Mouse (Mus musculus) liver, embryonic 11.5 days (tissue): Measurements from ENCODE around the gene Sergef. TPM values are rescaled to one million over a fixed set of nuclear protein-coding genes. Genes with fewer than 3 reads are reported as not detected.

Experiments
- ATAC-seq: fragments of 200-750 bp; cut with Nextera tagmentation; replicated peaks from 2 replicates; pipeline ENCODE4 v1.8.0; 2017; ENCODE audit warnings: moderate number of reproducible peaks, mild to moderate bottlenecking, moderate TSS enrichment, moderate library complexity; ENCODE audit not compliant: low FRiP score
- DNase-seq: peaks from one replicate; pipeline ENCODE4 v3.0.0-alpha.2; 2017; ENCODE audit warnings: low spot score
- H3K27ac ChIP-seq: fragments of 300-500 bp; sonication (generic); 2 replicates; pipeline ENCODE4 v1.5.1; 2014; ENCODE audit warnings: mild to moderate bottlenecking, low read depth, low read length, control low read depth
- H3K27me3 ChIP-seq: fragments of 300-500 bp; sonication (generic); replicated peaks from 2 replicates; pipeline ENCODE4 v1.6.1; 2014; ENCODE audit warnings: low read length, mixed read lengths; ENCODE audit not compliant: control insufficient read depth, insufficient read depth
- H3K36me3 ChIP-seq: fragments of 300-500 bp; sonication (generic); 2 replicates; pipeline ENCODE4 v1.6.1; 2014; ENCODE audit warnings: mild to moderate bottlenecking, low read length, moderate library complexity, mixed read lengths; ENCODE audit not compliant: control insufficient read depth, insufficient read depth
- H3K4me1 ChIP-seq: fragments of 300-500 bp; sonication (generic); replicated peaks from 2 replicates; pipeline ENCODE4 v1.6.1; 2014; ENCODE audit warnings: low read length, mixed read lengths; ENCODE audit not compliant: control insufficient read depth, insufficient read depth
- H3K4me2 ChIP-seq: fragments of 300-500 bp; sonication (generic); 2 replicates; pipeline ENCODE4 v1.6.1; 2014; ENCODE audit warnings: mild to moderate bottlenecking, control low read depth, moderate library complexity
- H3K4me3 ChIP-seq: fragments of 300-500 bp; sonication (generic); 2 replicates; pipeline ENCODE4 v1.5.1; 2014; ENCODE audit warnings: low read depth, low read length, control low read depth
- H3K9ac ChIP-seq: fragments of 300-500 bp; sonication (generic); 2 replicates; pipeline ENCODE4 v1.6.1; 2014; ENCODE audit warnings: low read depth, low read length, control low read depth
- H3K9me3 ChIP-seq: fragments of 300-500 bp; sonication (generic); 2 replicates; pipeline ENCODE4 v1.6.1; 2016; ENCODE audit warnings: low read length, inconsistent platforms, mixed read lengths; ENCODE audit not compliant: control insufficient read depth
- WGBS: fragments of 180-500 bp; shearing (Covaris S2); extraction: QIAGEN DNeasy Blood & Tissue Kit; methylation state at CpG from one replicate; pipeline ENCODE4 v1.1.7; 2014; 5-methylcytosine and 5-hydroxymethylcytosine counted together
- polyA plus RNA-seq: library from polyadenylated mRNA; unstranded; fragments of >200 nt; fragmentation: Nextera tagmentation; extraction: Ambion mirVana; gene quantifications from 2 replicates; pipeline ENCODE4 v1.2.1, GENCODE M21; 2014

Gene Sergef
- polyA plus RNA-seq, 1 experiment from 2014 or later: 13.2 TPM

DNA sequence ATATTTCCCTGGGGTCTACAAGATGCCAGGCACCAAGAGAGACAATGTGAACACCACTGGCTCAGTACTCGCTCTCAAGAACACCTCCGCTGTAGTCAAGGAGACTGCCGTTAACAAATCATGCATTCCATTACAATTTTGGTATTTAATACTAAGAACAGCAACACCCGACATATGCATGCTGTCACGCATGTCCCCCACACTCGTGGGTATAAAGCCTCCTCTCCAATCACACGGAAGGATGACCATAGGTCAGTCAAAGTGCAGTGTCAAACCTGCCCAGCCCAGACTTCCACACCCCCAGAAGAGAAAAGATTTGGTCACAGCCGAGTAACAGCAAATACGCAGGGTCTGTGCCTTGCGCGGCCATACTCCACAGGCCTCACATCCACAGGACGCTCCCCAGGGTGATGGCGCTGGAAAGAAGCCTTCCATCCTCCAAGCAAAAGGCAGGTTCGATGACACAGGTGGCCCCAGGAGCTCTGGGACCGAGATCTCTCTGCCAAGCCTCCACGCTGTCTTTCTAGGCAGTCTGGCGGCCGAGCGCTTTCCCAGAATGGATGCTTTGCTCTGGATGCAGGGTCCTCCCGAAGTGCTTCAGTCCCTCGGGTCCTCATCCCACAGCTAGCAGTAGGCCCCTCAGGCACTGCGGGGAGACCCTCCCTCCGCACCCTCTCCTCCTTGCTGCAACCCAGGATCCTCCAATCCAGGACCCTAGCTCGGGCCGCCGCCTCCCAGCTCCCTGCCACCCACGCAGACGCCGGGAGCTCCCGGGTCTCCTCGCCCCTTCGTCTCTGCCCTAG, 517 bp downstream of the Sergef start:
- 15% methylated on average over 32 of the region's 32 CpGs for WGBS
- H3K4me3 ChIP-seq: peak overlapping the region; percentile 68
- H3K27ac ChIP-seq: 0 out of 2 replicates have a peak overlapping the region, but pooled peaks have one; percentile 2
- DNase-seq: peak; percentile 33
- H3K36me3 ChIP-seq: no peaks in the 10 kb centered on the region
- 0 out of 2 replicates have a peak, but pooled peaks cover 4% of the 10 kb centered on the region for H3K4me1 ChIP-seq
- peak overlapping the region; percentile 72 for H3K9ac ChIP-seq
- H3K9me3 ChIP-seq: no peaks in the 10 kb centered on the region
- peaks cover 2% of the 10 kb centered on the region; the same call in 1 of the 2 replicates for H3K27me3 ChIP-seq
- peak; percentile 11; the same call in 1 of the 2 replicates for ATAC-seq
- peak overlapping the region; percentile 85 for H3K4me2 ChIP-seq

DNA sequence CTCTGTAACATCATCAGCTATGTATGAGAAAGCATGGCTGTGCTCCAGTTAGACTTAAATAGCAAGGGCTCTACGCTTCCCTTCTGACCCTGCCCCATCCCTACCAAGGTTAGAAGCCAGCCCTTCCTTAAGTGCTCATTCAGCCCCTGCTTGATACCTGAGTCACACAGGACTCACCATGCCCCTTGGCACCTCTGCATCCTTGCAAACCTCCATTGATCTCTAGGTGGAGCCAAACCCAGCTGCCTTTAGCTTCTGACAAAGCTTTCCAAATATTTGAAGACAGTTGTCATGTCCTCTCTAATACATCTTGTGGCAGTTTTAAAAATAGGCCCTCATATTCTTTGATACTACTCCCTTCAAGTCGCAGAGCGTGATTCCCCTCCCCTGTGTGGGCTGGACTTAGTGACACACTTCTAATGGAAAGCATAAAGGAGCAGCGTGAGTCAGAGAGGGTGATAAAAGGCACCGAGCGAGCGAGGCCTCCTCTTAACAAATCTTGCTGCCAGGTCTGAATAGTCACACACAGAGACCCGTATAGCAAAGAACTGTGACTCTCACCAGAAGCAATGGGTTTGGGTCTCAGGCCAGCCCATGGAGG, 11.1 kb downstream of the Sergef start:
- Histone ChIP-seq H3K4me3 (no peak overlapping the region), H3K9ac (no peak overlapping the region), H3K27me3 (no peaks in the 10 kb centered on the region), H3K9me3 (no peaks in the 10 kb centered on the region), H3K36me3 (no peaks in the 10 kb centered on the region), H3K27ac (no peak overlapping the region), H3K4me2 (no peak overlapping the region), H3K4me1 (no peaks in the 10 kb centered on the region)
- DNase-seq (no peak), ATAC-seq (no peak)
- 86% methylated on average over 8 of the region's 8 CpGs for WGBS

DNA sequence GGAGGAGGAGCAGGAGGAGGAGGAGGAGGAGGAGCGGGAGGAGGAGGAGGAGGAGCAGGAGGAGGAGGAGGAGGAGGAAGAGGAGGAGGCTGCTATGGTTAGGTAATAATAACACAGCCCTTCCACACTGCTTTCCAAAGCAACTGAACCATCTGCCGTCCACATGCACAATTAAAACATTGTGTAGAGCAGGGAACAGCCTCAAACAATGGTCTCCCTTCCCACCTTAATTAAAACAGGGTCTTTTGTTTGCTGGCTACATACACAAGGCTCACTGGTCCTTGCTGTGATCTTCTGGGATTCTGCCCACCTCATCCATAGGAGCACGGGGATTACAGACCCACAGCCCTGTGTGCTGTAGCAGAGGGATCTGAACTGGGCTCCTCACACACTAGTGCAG, 15.6 kb downstream of the Sergef start:
- H3K27me3 ChIP-seq: no peaks in the 10 kb centered on the region
- no peak overlapping the region for H3K27ac ChIP-seq
- ATAC-seq: no peak
- no peaks in the 10 kb centered on the region for H3K9me3 ChIP-seq
- H3K4me3 ChIP-seq: no peak overlapping the region
- DNase-seq: no peak
- 91% methylated on average over 2 of the region's 3 CpGs for WGBS
- no peak overlapping the region for H3K9ac ChIP-seq
- no peak overlapping the region for H3K4me2 ChIP-seq
- H3K36me3 ChIP-seq: 0 out of 2 replicates have a peak, but pooled peaks cover 2% of the 10 kb centered on the region
- no peaks in the 10 kb centered on the region for H3K4me1 ChIP-seq

DNA sequence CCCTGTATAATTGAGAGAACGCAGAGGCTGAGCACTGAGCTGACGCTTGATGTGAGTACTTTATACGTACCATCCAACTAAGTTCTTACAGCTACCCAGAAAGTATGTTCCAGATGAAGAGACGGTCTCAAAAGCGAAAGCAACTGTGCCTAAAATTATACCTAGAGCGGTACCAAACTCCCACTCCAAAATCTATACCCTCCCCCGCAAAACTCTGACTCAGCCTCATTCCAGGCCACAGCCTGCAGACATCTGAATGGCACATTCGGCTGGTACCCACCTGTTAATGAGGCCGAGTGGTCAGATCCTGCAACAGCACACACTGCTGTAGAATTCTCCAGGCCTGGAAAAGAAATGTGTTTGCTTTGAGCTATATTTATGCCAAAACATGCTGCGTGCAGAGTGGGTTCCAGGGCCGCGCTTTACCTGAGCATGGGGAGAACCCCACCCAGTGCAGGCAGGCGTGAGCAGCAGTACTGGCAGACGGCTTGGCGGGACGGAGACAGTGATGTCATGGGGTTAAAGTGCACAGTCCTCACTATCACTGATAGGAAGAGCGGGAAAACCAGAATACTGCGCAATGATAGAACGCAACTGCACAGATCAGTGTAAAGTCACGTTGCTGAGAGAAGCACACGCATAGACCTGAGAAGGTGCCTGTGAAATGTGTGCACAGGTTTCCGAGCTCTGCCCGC, 21.0 kb downstream of the Sergef start:
- DNase-seq (no peak), ATAC-seq (no peak)
- no peaks in the 10 kb centered on the region for H3K27me3 ChIP-seq
- H3K4me3 ChIP-seq: no peak overlapping the region
- no peak overlapping the region for H3K4me2 ChIP-seq
- no peak overlapping the region for H3K27ac ChIP-seq
- H3K36me3 ChIP-seq: peaks cover 4% of the 10 kb centered on the region; the same call in 1 of the 2 replicates
- H3K9ac ChIP-seq: no peak overlapping the region
- no peaks in the 10 kb centered on the region for H3K4me1 ChIP-seq
- no peaks in the 10 kb centered on the region for H3K9me3 ChIP-seq
- WGBS: 89% methylated on average over 23 of the region's 23 CpGs

DNA sequence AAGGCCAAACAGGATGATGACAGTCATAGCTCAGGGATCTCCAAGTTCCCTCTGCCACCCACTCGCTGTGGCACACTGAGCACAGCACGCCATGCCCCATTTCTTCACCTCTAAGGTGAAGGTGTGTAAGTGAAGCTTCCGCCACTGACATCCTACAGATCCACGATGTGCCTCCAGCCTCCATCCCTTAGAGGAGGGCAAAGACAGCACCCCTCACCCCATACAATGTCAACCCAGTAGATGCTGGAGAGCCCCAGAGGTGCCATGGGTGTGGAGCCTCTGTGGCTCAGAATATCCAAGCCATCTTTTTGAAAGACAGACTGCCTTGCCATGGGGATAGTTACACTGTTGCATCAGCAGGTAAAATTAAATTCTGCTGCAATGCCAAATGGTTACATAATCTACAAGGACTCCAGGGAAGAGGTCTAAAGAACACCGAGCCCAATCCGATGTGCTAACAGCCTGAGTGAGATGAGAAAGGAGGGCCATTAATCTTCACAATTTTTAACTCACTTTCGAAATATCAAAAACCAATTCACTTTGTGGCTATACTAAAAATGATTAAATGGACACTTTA, 23.1 kb downstream of the Sergef start:
- 87% methylated on average over 7 of the region's 7 CpGs for WGBS
- H3K9me3 ChIP-seq: no peaks in the 10 kb centered on the region
- H3K27ac ChIP-seq: no peak overlapping the region
- no peak overlapping the region for H3K9ac ChIP-seq
- H3K4me3 ChIP-seq: no peak overlapping the region
- DNase-seq (no peak), ATAC-seq (no peak)
- no peak overlapping the region for H3K4me2 ChIP-seq
- no peaks in the 10 kb centered on the region for H3K4me1 ChIP-seq
- H3K36me3 ChIP-seq: peaks cover 4% of the 10 kb centered on the region; the same call in 1 of the 2 replicates
- H3K27me3 ChIP-seq: no peaks in the 10 kb centered on the region

DNA sequence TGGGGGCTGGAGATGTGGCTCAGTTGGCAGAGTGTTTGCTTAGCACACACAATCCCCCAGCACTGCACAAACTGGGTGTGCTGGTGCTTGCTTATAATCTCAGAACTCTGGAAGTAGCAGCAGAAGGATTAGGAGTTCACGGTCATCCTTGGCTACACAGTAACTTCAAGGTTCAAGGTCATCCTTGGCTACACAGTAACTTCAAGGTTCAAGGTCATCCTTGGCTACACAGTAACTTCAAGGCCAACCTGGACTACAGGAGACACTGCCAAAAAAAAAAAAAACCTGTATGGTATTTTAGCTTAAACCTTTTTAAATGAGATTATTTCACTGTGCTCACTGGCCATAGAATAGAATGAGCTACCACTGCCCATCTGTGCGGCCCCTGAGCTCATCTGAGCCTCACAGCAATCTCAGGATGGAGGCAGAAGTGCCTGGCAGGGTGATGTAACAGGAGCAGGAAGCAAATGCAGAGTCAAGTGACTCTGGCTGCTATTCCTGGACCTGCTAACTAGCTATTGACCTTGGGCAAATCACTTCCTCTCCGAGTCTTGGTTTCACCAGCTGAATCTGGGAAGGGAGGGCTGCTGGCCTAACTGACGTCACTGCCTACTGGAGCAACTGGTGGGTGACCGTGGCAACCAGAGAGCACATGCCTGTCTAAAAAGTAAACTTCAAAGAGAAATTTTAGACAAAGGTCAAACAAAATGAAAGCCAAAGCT, 24.2 kb downstream of the Sergef start:
- no peak overlapping the region for H3K4me2 ChIP-seq
- no peak overlapping the region for H3K9ac ChIP-seq
- no peak overlapping the region for H3K27ac ChIP-seq
- ATAC-seq (no peak), DNase-seq (no peak)
- H3K27me3 ChIP-seq: no peaks in the 10 kb centered on the region
- WGBS: 53% methylated on average over 5 of the region's 5 CpGs
- no peaks in the 10 kb centered on the region for H3K9me3 ChIP-seq
- H3K36me3 ChIP-seq: peaks cover 2% of the 10 kb centered on the region; the same call in 1 of the 2 replicates
- no peaks in the 10 kb centered on the region for H3K4me1 ChIP-seq
- H3K4me3 ChIP-seq: no peak overlapping the region

DNA sequence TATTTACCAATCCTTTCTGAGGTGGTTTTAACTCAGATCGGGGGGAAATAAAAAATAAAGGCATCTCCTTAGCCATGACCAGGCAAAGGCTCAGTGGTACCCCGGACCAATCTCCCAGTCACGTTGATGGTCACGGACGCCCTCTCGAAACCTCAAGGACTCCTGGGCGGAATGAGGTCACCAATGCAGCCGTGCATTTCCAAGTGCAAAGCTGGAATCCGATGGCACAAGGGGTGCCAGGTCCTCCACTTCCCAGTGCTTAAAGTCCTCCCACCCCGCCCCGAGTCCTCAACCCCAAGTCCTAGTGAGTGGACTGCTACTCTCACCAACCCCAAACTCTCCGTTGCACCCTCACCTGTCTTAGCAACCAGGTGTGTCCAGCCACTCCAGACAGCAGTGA, 25.3 kb downstream of the Sergef start:
- DNase-seq: no peak
- Histone ChIP-seq H3K4me1 (no peaks in the 10 kb centered on the region), H3K4me3 (no peak overlapping the region), H3K27me3 (no peaks in the 10 kb centered on the region), H3K9me3 (no peaks in the 10 kb centered on the region), H3K27ac (no peak overlapping the region), H3K9ac (no peak overlapping the region), H3K4me2 (no peak overlapping the region), H3K36me3 (peaks cover 2% of the 10 kb centered on the region; the same call in 1 of the 2 replicates)
- no peak for ATAC-seq
- WGBS: 93% methylated on average over 12 of the region's 12 CpGs

DNA sequence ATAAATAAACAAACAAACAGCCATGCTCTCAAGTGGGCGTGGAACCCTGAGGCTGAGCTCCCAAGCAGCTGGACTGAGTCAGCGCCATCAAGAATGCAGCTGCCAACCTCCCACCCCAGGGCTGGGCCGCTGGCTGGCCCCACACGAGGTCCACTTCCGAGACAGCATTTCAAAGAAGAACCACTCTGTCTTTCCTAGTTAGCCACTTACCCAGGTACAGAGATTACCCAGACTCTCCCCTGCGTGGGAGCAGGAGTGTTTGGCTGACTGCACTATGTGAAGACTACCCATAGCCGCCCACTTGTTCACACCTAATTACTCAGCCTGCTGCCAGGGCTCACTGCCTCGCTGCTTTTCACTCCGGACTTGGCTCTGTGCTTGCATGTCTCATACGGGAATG, 26.5 kb downstream of the Sergef start:
- Histone ChIP-seq H3K9ac (no peak overlapping the region), H3K4me1 (no peaks in the 10 kb centered on the region), H3K4me2 (no peak overlapping the region), H3K4me3 (no peak overlapping the region), H3K9me3 (no peaks in the 10 kb centered on the region), H3K36me3 (no peaks in the 10 kb centered on the region), H3K27me3 (no peaks in the 10 kb centered on the region), H3K27ac (no peak overlapping the region)
- 73% methylated on average over 10 of the region's 10 CpGs for WGBS
- ATAC-seq (no peak), DNase-seq (no peak)
